Mouse (Mus musculus) small intestine, adult 2 months (tissue): Measurements from ENCODE around the gene Stab2.

Source experiments
- CTCF ChIP-seq: fragments of 200-500 bp; IDR thresholded peaks from 2 replicates; pipeline ENCODE4 v1.5.1; 2012; ENCODE audit warnings: low read depth, mild to moderate bottlenecking, control low read depth, inconsistent platforms, low read length, moderate library complexity, mixed read lengths; ENCODE audit not compliant: insufficient replicate concordance, insufficient read length; ENCODE audit errors: extremely low read depth
- POLR2A ChIP-seq: fragments of 200-500 bp; IDR thresholded peaks from 2 replicates; pipeline ENCODE4 v1.6.1; 2012; ENCODE audit warnings: low read depth, mild to moderate bottlenecking, control low read depth, inconsistent platforms, low read length, moderate library complexity

DNA sequence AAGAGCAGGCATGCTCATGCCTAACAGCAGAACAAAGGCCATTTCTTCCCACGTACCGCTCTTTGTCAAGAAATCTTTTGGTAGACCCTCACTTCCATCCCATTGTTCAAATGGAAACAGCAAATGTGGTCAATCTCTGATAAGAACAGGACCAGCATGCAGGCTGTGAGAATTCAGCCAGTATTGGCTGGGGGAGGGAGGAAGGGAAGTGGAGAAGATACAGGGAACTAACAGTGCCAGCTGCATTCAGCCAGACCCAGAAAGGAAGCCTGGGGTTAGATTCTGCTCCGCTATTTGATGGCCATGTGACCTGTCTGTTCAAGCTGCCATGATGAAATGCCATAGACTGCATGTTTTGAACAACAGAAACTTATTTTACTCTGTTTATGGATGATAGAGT lies 32.0 kb upstream of the Stab2 start:
- TF ChIP-seq CTCF (no peak), POLR2A (no peak)
